Mouse (Mus musculus): ENCODE results near the gene Zfp617. TPM values are rescaled to one million over a fixed set of nuclear protein-coding genes. Genes with fewer than 3 reads are reported as not detected.

Zfp617 gene
- polyA plus RNA-seq, 1 experiment from 2014 or later = 26.0 TPM

DNA sequence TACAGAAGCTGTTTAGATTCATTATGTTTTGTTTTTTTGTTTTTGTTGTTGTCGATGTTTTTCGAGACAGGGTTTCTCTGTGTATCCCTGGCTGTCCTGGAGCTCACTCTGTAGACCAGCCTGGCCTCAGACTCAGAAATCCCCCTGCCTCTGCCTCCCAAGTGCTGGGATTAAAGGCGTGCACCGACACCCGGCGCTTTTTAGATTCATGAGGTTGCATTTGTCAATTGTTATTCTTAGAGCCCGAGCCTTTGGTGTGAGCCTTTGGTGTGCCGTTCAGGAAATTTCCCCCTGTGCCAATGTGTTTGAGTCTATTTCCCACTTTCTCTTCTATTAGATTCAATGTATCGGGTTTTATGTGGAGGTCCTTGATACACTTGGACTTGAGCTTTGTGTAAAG, 46.2 kb downstream of the Zfp617 start:
- in situ Hi-C loops (cut with MboI; ENCODE audit: low pct_unique_long_range_greater_than_20kb) = no loop called here
- ATAC-seq = no peak
- POLR2A ChIA-PET = no interaction called here

DNA sequence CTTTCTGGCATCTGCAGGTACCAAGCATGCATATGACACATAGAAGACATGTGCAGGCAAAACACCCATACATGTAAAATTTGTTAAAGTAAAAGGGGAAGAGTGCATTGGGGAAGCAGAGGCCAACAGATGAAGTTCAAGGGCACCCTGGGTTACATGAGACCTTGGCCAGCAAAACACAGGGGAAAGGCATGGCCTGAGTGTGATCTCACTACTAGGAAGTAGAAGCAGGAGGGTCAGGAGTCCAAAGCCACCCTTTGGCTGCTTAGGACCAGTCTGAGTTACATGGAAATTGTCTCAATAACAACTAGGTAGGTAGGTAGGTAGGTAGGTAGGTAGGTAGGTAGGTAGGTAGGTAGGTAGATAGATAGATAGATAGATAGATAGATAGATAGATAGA, 52.0 kb downstream of the Zfp617 start:
- ChIA-PET CTCF (no interaction called here), POLR2A (interaction anchor here (1.3 kb wide), 1 partner anchor 27 kb away, joined by 3 read pairs; no protein-coding TSS in a partner anchor)
- ATAC-seq = no peak
- no peaks in the 10 kb centered on the region for H3K27me3 ChIP-seq
- TF ChIP-seq CTCF (IDR thresholded peaks at IDR 0.05) = no peak
- DNase-seq (ENCODE audit: low read depth, low spot score) = no peak
- in situ Hi-C loops (cut with MboI; ENCODE audit: low pct_unique_long_range_greater_than_20kb) = no loop called here

More for the DNA sequence above, 46.2 kb downstream of the Zfp617 start:
- CTCF ChIA-PET = no interaction called here
- no peak for TF ChIP-seq CTCF (IDR thresholded peaks at IDR 0.05)
- DNase-seq (ENCODE audit: low read depth, low spot score) = no peak
- H3K27me3 ChIP-seq = no peaks in the 10 kb centered on the region

DNA sequence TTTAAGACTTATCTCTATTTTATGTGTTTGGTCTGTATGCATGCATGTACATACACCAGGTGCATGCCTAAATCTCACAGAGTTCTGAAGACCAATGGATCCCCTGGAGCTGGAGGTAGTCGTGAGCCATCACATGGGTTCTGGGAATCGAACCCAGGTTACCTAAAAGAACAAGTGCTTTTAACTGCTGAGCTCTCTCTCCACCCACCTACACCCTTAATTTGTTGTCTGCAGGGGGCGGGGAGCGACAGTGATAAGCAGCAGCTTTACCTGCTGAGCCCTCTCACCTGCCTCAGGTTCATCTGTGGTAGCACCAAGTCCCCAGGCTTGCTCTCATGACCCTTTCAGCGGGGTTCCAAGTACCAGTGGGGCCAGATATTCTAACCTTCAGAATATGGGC, 53.4 kb downstream of the Zfp617 start:
- H3K27me3 ChIP-seq = no peaks in the 10 kb centered on the region
- ChIA-PET CTCF (no interaction called here), POLR2A (no interaction called here)
- DNase-seq (ENCODE audit: low read depth, low spot score) = no peak
- in situ Hi-C loops (cut with MboI; ENCODE audit: low pct_unique_long_range_greater_than_20kb) = no loop called here
- no peak for ATAC-seq
- TF ChIP-seq CTCF (IDR thresholded peaks at IDR 0.05) = no peak

DNA sequence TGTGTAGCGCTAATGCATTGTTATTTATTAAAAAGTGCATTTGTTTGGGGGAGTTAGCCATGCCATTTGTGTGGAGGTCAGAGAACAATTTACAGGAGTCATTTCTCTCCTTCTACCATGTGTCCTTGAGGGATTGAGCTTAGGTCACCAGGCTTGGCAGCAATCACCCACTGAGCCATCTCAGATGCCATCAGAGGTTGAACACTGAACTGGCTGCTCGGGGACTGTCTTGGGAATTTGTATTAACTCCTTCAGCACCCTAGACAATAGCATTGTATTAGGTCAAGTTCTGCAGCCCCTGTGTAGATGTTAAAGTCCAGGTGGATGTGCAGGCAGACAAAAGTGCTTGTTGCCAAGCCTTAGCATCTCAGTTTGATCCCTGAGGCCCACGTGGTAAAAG, 55.6 kb downstream of the Zfp617 start:
- DNase-seq (ENCODE audit: low read depth, low spot score) (no peak), ATAC-seq (no peak)
- no peaks in the 10 kb centered on the region for H3K27me3 ChIP-seq
- ChIA-PET POLR2A (interaction anchor here (0.6 kb wide), 1 partner anchor 211 kb away, joined by 3 read pairs; no protein-coding TSS in a partner anchor), CTCF (interaction anchor here (1.0 to 1.7 kb wide), 2 partner anchors 9 to 105 kb away, joined by 4 to 7 read pairs; no protein-coding TSS in a partner anchor)
- TF ChIP-seq CTCF (IDR thresholded peaks at IDR 0.05) = no peak
- in situ Hi-C loops (cut with MboI; ENCODE audit: low pct_unique_long_range_greater_than_20kb) = no loop called here

DNA sequence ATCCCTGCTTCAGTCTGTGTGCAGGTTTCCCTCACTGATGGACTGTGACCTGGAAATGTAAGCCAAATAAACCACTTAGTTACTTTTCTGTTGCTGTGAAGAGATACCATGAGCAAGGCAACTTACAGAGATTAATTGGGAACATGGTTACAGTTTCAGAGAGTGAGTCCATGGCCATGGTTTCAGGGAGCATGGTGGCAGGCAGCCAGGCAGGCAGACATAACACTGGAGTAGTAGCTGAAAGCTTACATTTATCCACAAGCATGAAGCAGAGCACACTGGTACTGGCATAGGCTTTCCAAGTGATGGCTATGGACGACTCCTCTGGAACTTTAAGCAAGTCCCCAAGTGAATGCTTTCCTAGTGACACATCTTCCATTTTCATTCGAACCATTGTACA, 56.7 kb downstream of the Zfp617 start:
- H3K27me3 ChIP-seq = no peaks in the 10 kb centered on the region
- ChIA-PET CTCF (no interaction called here), POLR2A (no interaction called here)
- ATAC-seq (no peak), DNase-seq (ENCODE audit: low read depth, low spot score) (no peak)
- in situ Hi-C loops (cut with MboI; ENCODE audit: low pct_unique_long_range_greater_than_20kb) = no loop called here
- TF ChIP-seq CTCF (IDR thresholded peaks at IDR 0.05) = no peak

DNA sequence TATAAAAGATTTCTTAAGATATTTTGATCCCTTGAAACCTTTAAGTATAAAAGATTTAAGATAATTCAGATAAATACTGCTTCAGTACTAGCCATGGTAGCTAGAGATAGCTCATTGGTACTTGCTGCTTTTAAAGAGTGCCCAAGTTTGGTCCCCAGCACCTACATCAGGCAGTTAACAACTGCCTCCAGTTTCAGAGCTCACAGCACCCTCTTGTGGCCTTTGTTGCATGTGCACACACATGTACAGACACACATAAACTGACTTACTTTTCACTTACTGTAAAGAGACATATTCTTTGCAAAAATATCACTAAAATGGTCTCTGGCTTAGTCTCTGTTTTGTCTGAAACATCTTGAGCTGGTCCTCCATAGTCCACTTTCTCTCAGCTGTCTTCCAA, 58.0 kb downstream of the Zfp617 start:
- ChIA-PET POLR2A (interaction anchor here (0.5 kb wide), 1 partner anchor 195 kb away, joined by 6 read pairs; no protein-coding TSS in a partner anchor), CTCF (interaction anchor here (1.0 to 1.3 kb wide), 2 partner anchors 13 to 32 kb away, joined by 3 read pairs; no protein-coding TSS in a partner anchor)
- TF ChIP-seq CTCF (IDR thresholded peaks at IDR 0.05) = peak; percentile 39
- no peak for ATAC-seq
- in situ Hi-C loops (cut with MboI; ENCODE audit: low pct_unique_long_range_greater_than_20kb) = no loop called here
- DNase-seq (ENCODE audit: low read depth, low spot score) = no peak
- no peaks in the 10 kb centered on the region for H3K27me3 ChIP-seq

DNA sequence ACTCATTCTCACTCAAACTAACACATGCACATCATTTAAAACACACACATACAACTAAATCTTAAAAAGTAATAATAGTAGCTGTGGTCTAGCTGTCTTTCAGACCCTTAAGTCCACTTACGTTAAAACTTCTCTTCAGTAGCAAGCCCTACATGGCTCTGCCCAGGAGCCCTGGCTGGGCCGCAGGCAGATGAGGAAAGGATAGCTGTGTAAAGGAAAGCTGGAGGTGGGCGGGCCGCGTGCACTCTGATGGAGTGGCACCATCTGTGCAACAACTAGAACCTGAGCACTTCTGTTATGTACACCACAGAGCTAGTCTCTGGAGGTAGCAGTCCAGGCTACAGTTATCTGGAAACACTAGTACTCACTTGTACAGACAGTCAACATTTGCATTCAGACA, 58.8 kb downstream of the Zfp617 start:
- CTCF ChIA-PET = interaction anchor here (1.3 kb wide), 1 partner anchor 33 kb away, joined by 3 read pairs; no protein-coding TSS in a partner anchor
- DNase-seq (ENCODE audit: low read depth, low spot score) (no peak), ATAC-seq (no peak)
- no peaks in the 10 kb centered on the region for H3K27me3 ChIP-seq
- POLR2A ChIA-PET = no interaction called here
- TF ChIP-seq CTCF (IDR thresholded peaks at IDR 0.05) = no peak
- in situ Hi-C loops (cut with MboI; ENCODE audit: low pct_unique_long_range_greater_than_20kb) = no loop called here

DNA sequence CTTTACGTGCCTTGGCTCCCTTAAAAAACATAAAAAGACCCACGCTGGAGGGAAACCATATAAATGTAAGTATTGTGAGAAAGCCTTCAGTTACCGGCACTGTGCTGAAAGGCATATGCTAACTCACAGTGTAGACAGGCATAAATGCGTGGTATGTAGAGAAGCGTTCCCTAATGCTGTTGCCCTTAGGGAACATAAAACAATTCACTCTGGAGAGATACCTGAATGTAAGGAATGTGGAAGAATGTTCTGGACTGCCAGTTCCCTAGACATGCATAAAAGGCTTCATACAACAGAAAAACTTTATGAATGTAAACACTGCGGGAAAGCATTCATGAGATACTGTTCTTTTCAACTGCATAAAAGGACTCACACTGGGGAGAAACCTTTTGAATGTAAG, 59.7 kb downstream of the Zfp617 start:
- H3K27me3 ChIP-seq = no peaks in the 10 kb centered on the region
- TF ChIP-seq CTCF (IDR thresholded peaks at IDR 0.05) = no peak
- ATAC-seq (no peak), DNase-seq (ENCODE audit: low read depth, low spot score) (no peak)
- CTCF ChIA-PET = no interaction called here
- POLR2A ChIA-PET = no interaction called here
- in situ Hi-C loops (cut with MboI; ENCODE audit: low pct_unique_long_range_greater_than_20kb) = no loop called here

DNA sequence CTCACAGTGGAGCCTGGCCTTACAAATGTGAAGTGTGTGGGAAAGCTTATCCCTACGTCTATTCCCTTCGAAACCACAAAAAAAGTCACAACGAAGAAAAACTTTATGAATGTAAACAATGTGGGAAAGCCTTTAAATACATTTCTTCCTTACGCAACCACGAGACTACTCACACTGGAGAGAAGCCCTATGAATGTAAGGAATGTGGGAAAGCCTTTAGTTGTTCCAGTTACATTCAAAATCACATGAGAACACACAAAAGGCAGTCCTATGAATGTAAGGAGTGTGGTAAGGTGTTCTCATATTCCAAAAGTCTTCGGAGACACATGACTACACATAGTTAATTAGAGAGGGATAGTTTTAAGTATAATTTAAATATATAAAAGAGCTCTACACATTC, 60.2 kb downstream of the Zfp617 start:
- ATAC-seq (no peak), DNase-seq (ENCODE audit: low read depth, low spot score) (no peak)
- ChIA-PET POLR2A (interaction anchor here (0.6 kb wide), 1 partner anchor 381 kb away, joined by 5 read pairs; no protein-coding TSS in a partner anchor), CTCF (no interaction called here)
- no peak for TF ChIP-seq CTCF (IDR thresholded peaks at IDR 0.05)
- in situ Hi-C loops (cut with MboI; ENCODE audit: low pct_unique_long_range_greater_than_20kb) = no loop called here
- no peaks in the 10 kb centered on the region for H3K27me3 ChIP-seq

DNA sequence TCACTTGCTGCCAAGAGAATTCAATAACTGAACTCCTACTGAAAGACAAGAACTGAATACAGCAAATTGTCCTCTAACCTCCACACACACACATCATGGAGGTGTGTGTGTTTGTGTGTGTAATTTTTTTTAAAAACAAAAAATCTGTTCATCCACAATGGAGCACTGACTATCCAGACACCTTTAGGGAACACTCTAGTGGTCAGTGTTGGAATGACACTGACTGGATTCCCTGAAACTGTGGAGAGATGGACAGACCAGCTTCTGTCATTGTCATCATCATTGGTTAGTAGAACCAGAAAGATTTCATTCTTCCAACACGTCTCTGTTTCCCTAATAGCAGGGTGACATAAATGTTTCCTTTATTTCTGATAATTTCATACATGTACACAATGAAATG, 63.5 kb downstream of the Zfp617 start:
- ChIA-PET POLR2A (interaction anchor here (0.6 kb wide), 1 partner anchor 360 kb away, joined by 3 read pairs; no protein-coding TSS in a partner anchor), CTCF (interaction anchor here (0.7 to 1.7 kb wide), 3 partner anchors 41 to 199 kb away, joined by 3 to 6 read pairs (median 4); no protein-coding TSS in a partner anchor)
- ATAC-seq (no peak), DNase-seq (ENCODE audit: low read depth, low spot score) (no peak)
- in situ Hi-C loops (cut with MboI; ENCODE audit: low pct_unique_long_range_greater_than_20kb) = no loop called here
- no peaks in the 10 kb centered on the region for H3K27me3 ChIP-seq
- TF ChIP-seq CTCF (IDR thresholded peaks at IDR 0.05) = peak; percentile 57

DNA sequence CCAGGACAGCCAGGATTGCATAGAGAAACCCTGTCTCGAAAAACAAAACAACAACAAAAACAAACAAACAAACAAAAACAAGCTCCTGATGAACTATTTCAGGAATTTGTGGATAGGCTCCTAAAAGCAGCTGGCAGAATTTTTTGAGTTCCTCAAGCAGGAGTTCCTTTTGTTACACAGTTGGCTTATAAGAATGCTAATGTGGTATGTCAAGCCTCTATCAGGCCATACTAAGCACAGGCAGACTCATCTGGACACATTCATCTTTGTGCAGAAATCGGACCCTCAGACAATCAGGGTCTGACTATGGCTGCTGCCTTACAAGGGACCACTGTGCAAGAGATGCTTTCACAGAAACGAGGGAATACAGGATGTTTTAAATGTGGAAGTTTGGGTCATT, 65.8 kb downstream of the Zfp617 start:
- ATAC-seq (no peak), DNase-seq (ENCODE audit: low read depth, low spot score) (no peak)
- TF ChIP-seq CTCF (IDR thresholded peaks at IDR 0.05) = no peak
- H3K27me3 ChIP-seq = no peaks in the 10 kb centered on the region
- ChIA-PET CTCF (interaction anchor here (2.1 kb wide), 1 partner anchor 11 kb away, joined by 7 read pairs; no protein-coding TSS in a partner anchor), POLR2A (no interaction called here)
- in situ Hi-C loops (cut with MboI; ENCODE audit: low pct_unique_long_range_greater_than_20kb) = no loop called here

DNA sequence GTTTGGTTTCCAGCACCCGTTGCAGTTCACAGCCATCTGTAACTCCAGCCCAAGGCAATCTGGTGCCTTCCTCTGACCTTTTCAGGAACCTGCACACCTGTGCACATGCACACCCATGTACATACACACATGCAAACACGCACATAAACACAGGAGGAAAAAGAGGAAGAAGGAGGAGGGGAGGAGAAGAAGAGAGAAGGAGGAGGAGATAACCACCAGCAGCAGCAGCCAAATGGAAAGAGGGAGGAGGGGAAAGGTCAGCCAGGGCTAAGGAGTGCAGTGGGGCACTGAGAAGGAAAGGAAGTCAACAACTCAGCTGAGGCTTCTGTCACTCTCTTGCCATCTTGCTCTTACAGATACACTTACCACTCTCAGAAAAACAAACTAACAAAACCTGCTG, 72.6 kb downstream of the Zfp617 start:
- in situ Hi-C loops (cut with MboI; ENCODE audit: low pct_unique_long_range_greater_than_20kb) = loop anchor here (25.0 kb wide), 2 partner anchors 219 to 844 kb away; no protein-coding TSS in a partner anchor
- CTCF ChIA-PET = no interaction called here
- DNase-seq (ENCODE audit: low read depth, low spot score) (no peak), ATAC-seq (no peak)
- POLR2A ChIA-PET = no interaction called here
- TF ChIP-seq CTCF (IDR thresholded peaks at IDR 0.05) = no peak
- peaks cover 3% of the 10 kb centered on the region for H3K27me3 ChIP-seq
